Mouse (Mus musculus) heart, embryonic 14.5 days (tissue): ENCODE measurements around the gene Parp6. TPM values are rescaled to one million over a fixed set of nuclear protein-coding genes. Genes with fewer than 3 reads are reported as not detected.

Experiments
- ATAC-seq: fragments of 200-750 bp; cut with Nextera tagmentation; 2 replicates; pipeline ENCODE4 v1.8.0; 2017; ENCODE audit warnings: low read depth, moderate TSS enrichment; ENCODE audit not compliant: insufficient number of reproducible peaks, insufficient read depth, low FRiP score
- H3K27ac ChIP-seq, 2 experiments: fragments of 200-500 bp in 1 of 2; fragments of 300-500 bp in 1 of 2; sonication (generic) in 1 of 2; replicated peaks in 1 of 2; 2 replicates each; pipeline ENCODE4 v1.5.1; 2012 to 2014; ENCODE audit warnings: low read depth in 2 of 2, low read length in 2 of 2, control low read depth in 1 of 2, mild to moderate bottlenecking in 1 of 2, mixed read lengths in 1 of 2; ENCODE audit not compliant: control insufficient read depth in 1 of 2, insufficient read depth in 1 of 2
- H3K27me3 ChIP-seq: fragments of 300-500 bp; sonication (generic); 2 replicates; pipeline ENCODE4 v1.6.1; 2014; ENCODE audit warnings: mild to moderate bottlenecking, low read length, control low read depth; ENCODE audit not compliant: control insufficient read depth, insufficient read depth
- H3K36me3 ChIP-seq: fragments of 300-500 bp; sonication (generic); 2 replicates; pipeline ENCODE4 v1.6.1; 2014; ENCODE audit warnings: mild to moderate bottlenecking, control low read depth, low read length, mixed read lengths; ENCODE audit not compliant: control insufficient read depth, insufficient read depth
- H3K4me1 ChIP-seq, 2 experiments: fragments of 200-500 bp in 1 of 2; fragments of 300-500 bp in 1 of 2; sonication (generic) in 1 of 2; 2 replicates each; pipeline ENCODE4 v1.6.1; 2012 to 2014; ENCODE audit warnings: low read length in 2 of 2, control low read depth in 1 of 2, mixed read lengths in 1 of 2; ENCODE audit not compliant: control insufficient read depth in 2 of 2, insufficient read depth in 2 of 2
- H3K4me2 ChIP-seq: fragments of 300-500 bp; sonication (generic); 2 replicates; pipeline ENCODE4 v1.6.1; 2014; ENCODE audit warnings: mild to moderate bottlenecking, low read length
- H3K4me3 ChIP-seq, 2 experiments: fragments of 200-500 bp in 1 of 2; fragments of 300-500 bp in 1 of 2; sonication (generic) in 1 of 2; 2 replicates each; pipeline ENCODE4 v1.5.1; 2012 to 2014; ENCODE audit warnings: low read length in 2 of 2, mild to moderate bottlenecking in 2 of 2, control low read depth in 1 of 2, low read depth in 1 of 2, moderate library complexity in 1 of 2; ENCODE audit not compliant: control insufficient read depth in 1 of 2, insufficient read depth in 1 of 2
- H3K9ac ChIP-seq: fragments of 300-500 bp; sonication (generic); 2 replicates; pipeline ENCODE4 v1.6.1; 2014; ENCODE audit warnings: mild to moderate bottlenecking, low read length
- H3K9me3 ChIP-seq: fragments of 300-500 bp; sonication (generic); 2 replicates; pipeline ENCODE4 v1.6.1; 2016; ENCODE audit warnings: low read length, control low read depth; ENCODE audit not compliant: control insufficient read depth
- WGBS: fragments of 180-500 bp; shearing (Covaris S2); extraction: QIAGEN DNeasy Blood & Tissue Kit; methylation state at CpG from one replicate; pipeline ENCODE4 v1.1.7; 2014; 5-methylcytosine and 5-hydroxymethylcytosine counted together
- polyA plus RNA-seq: library from polyadenylated mRNA; unstranded; fragments of >200 nt; fragmentation: Nextera tagmentation; extraction: Ambion mirVana; gene quantifications from 2 replicates; pipeline ENCODE4 v1.2.1, GENCODE M21; 2014

Parp6 gene
- polyA plus RNA-seq, 1 experiment from 2014 or later = 24.6 TPM

- H3K36me3 ChIP-seq = peaks cover 88% of the 10 kb centered on the region
- WGBS = 79% methylated on average over 1 of the region's 1 CpGs
- H3K27me3 ChIP-seq = no peaks in the 10 kb centered on the region
- H3K4me1 ChIP-seq = no peaks in the 10 kb centered on the region
- no peaks in the 10 kb centered on the region for H3K9me3 ChIP-seq
- H3K9ac ChIP-seq = no peak overlapping the region
- ATAC-seq = no peak
- H3K4me2 ChIP-seq = no peak overlapping the region
- H3K27ac ChIP-seq = no peak overlapping the region
- H3K4me3 ChIP-seq = no peak overlapping the region
These were observed 21.3 kb downstream of the Parp6 start for GRCm38 (mm10) chr9:59638372-59638771.

DNA sequence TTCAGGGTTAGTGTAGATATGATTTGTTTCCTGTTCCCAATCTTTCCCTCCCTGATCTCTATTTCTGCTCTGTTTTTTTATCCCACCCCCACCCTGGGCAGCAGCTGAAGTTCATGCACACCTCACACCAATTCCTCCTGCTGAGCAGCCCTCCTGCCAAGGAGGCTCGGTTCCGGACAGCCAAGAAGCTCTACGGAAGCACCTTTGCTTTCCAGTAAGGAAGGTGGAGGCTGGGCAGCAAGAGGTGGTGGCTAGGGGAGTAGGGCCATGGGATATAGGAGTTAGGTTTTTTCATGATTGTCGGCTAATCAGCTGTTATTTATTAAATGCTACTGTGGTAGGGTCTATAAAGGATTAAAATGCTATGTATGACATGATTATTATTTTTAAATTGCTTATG, 22.9 kb downstream of the Parp6 start:
- WGBS = 84% methylated on average over 4 of the region's 4 CpGs
- Histone ChIP-seq H3K27me3 (no peaks in the 10 kb centered on the region), H3K36me3 (peaks cover 86% of the 10 kb centered on the region), H3K9me3 (no peaks in the 10 kb centered on the region), H3K4me3 (no peak overlapping the region), H3K9ac (no peak overlapping the region), H3K4me2 (no peak overlapping the region), H3K4me1 (no peaks in the 10 kb centered on the region), H3K27ac (no peak overlapping the region)
- ATAC-seq = no peak

DNA sequence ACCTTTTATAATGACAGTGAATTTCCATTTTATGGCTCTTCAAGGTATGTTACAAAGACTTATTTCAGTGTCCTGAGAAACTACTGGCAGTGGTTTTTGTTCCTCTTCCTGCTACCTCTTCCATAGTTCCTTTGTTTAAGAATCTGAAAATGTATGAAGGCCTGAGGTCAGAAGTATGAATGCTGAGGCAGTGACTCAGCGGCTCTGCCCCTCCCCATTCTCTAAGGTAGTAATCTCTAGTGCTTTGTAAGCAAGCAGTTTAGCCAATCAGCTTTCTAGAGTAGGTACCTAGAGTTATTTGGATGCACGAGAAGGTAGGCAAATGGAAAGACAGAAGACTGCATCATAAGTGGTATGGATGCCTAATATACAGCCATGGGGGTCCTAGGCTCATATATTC, 24.2 kb downstream of the Parp6 start:
- H3K9me3 ChIP-seq = no peaks in the 10 kb centered on the region
- ATAC-seq = no peak
- no peaks in the 10 kb centered on the region for H3K4me1 ChIP-seq
- no peaks in the 10 kb centered on the region for H3K27me3 ChIP-seq
- H3K4me2 ChIP-seq = no peak overlapping the region
- no peak overlapping the region for H3K4me3 ChIP-seq
- 85% methylated on average over 2 of the region's 2 CpGs for WGBS
- no peak overlapping the region for H3K27ac ChIP-seq
- peaks cover 84% of the 10 kb centered on the region for H3K36me3 ChIP-seq
- H3K9ac ChIP-seq = no peak overlapping the region

- 94% methylated on average over 4 of the region's 4 CpGs for WGBS
- Histone ChIP-seq H3K27ac (no peak overlapping the region), H3K9ac (no peak overlapping the region), H3K4me1 (no peaks in the 10 kb centered on the region), H3K36me3 (peaks cover 58% of the 10 kb centered on the region), H3K27me3 (no peaks in the 10 kb centered on the region), H3K9me3 (no peaks in the 10 kb centered on the region), H3K4me2 (no peak overlapping the region), H3K4me3 (no peak overlapping the region)
- no peak for ATAC-seq
These were observed 32.8 kb downstream of the Parp6 start for GRCm38 (mm10) chr9:59649911-59650310.

DNA sequence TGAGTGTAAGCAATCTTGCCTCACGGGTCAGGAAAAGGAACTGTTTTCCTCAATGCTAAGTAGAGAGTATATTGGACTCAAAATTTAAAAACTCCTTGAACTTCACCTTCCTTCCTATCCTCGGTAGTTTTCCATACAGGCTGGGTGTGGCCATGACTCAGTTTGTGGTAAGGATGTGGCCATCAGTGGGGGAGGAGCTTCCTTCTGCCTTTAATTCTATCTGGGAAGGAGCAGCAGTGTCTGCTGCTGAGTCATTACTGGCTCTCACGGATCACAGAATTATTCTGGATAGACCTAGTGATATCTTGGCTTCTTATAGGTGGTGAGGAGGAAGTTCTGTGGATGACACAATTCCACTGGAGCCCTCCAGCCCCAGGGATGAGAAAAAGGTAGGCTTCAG, 36.3 kb downstream of the Parp6 start:
- Histone ChIP-seq H3K36me3 (peaks cover 34% of the 10 kb centered on the region), H3K27me3 (no peaks in the 10 kb centered on the region), H3K9ac (no peak overlapping the region), H3K4me2 (no peak overlapping the region), H3K4me3 (no peak overlapping the region), H3K9me3 (no peaks in the 10 kb centered on the region), H3K4me1 (peaks cover 0 to 9% of the 10 kb centered on the region in 2 experiments; a peak in 2 of 4 replicates), H3K27ac (no peak overlapping the region)
- ATAC-seq = no peak
- 19% methylated on average over 3 of the region's 3 CpGs for WGBS

- Histone ChIP-seq H3K4me1 (peaks cover 0 to 19% of the 10 kb centered on the region in 2 experiments; a peak in 3 of 4 replicates), H3K4me2 (no peak overlapping the region), H3K27ac (no peak overlapping the region), H3K9me3 (no peaks in the 10 kb centered on the region), H3K27me3 (no peaks in the 10 kb centered on the region), H3K4me3 (no peak overlapping the region), H3K9ac (no peak overlapping the region), H3K36me3 (peaks cover 32% of the 10 kb centered on the region)
- no peak for ATAC-seq
- WGBS = 82% methylated on average over 2 of the region's 2 CpGs
These were observed 37.4 kb downstream of the Parp6 start for GRCm38 (mm10) chr9:59654450-59654983.

DNA sequence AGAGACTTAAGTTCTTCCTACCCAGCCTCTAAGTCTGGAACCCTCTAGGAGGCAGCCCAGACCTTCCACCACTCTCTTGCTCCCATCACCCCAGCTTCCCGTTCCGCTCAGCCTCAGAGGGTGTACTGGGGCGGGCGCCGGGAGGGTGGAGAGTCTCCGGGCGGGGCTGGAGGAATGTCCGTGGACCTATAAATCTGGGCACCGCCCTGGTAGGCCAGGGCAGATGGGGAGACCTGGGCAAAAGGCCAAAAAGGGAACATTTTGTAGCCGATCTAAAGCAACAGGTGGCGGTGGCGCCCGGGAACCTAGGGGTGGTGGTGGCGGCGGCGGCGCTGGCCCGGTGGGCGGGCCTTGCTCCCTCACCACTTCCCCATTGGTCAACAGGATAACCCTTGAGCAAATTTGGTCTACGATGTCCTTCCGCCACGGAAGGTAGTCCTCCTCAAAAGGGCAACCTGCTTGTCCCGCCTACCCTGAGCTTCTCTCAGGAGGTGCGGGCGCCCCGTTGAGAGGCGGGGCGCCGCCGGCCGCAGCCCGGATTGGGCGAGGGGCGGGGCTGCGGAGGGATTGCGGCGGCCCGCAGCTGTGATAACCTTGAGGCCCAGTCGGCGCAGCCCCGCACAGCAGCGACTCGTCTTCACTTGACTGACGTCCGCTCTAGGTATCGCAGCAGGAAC, 39.0 kb downstream of the Parp6 start, which contains the start of gene Pkm:
Pkm (plus strand) TSS at position 411 of the 677 bp plus-strand sequence.
- ATAC-seq = peak; percentile 90
- H3K9ac ChIP-seq = peak within 1 kb of the TSS; percentile 98
- WGBS = 0% methylated on average over 46 of the region's 46 CpGs
- peaks cover 31% of the 10 kb centered on the region for H3K36me3 ChIP-seq
- peak within 1 kb of the TSS; percentile 99 to 100 for H3K27ac ChIP-seq
- peak within 1 kb of the TSS; percentile 74 for H3K4me2 ChIP-seq
- H3K4me3 ChIP-seq = peak within 1 kb of the TSS; percentile 75 to 98
- peaks cover 8 to 33% of the 10 kb centered on the region in 2 experiments for H3K4me1 ChIP-seq
- H3K27me3 ChIP-seq = no peaks in the 10 kb centered on the region
- no peaks in the 10 kb centered on the region for H3K9me3 ChIP-seq
